Mouse (Mus musculus) kidney, adult 2 months (tissue): ENCODE measurements around the gene Vdr. TPM values are rescaled to one million over a fixed set of nuclear protein-coding genes. Genes with fewer than 3 reads are reported as not detected.

Experiments used
- DNase-seq: peaks from one replicate; pipeline ENCODE4 v3.0.0; 2021
- H3K27ac ChIP-seq: fragments of 200-500 bp; 2 replicates; pipeline ENCODE4 v1.5.1; 2012; ENCODE audit warnings: low read depth, low read length, control low read depth, inconsistent platforms; ENCODE audit not compliant: insufficient read depth
- H3K27me3 ChIP-seq: fragments of 200-500 bp; replicated peaks from 2 replicates; pipeline ENCODE4 v1.6.1; 2012; ENCODE audit warnings: mild to moderate bottlenecking, moderate library complexity, low read length, inconsistent platforms; ENCODE audit not compliant: control insufficient read depth, insufficient read depth
- H3K36me3 ChIP-seq: fragments of 200-500 bp; 2 replicates; pipeline ENCODE4 v1.6.1; 2012; ENCODE audit warnings: mild to moderate bottlenecking, moderate library complexity, low read length, inconsistent platforms; ENCODE audit not compliant: control insufficient read depth, insufficient read depth
- H3K4me1 ChIP-seq: fragments of 200-500 bp; 2 replicates; pipeline ENCODE4 v1.6.1; 2011; ENCODE audit warnings: low read length; ENCODE audit not compliant: control insufficient read depth, insufficient read depth
- H3K4me3 ChIP-seq: fragments of 200-500 bp; 2 replicates; pipeline ENCODE4 v1.5.1; 2011; ENCODE audit warnings: mild to moderate bottlenecking, low read depth, low read length, control low read depth; ENCODE audit not compliant: insufficient read depth
- CTCF ChIP-seq: fragments of 200-500 bp; conservative IDR thresholded peaks from 2 replicates; pipeline ENCODE4 v1.5.1; 2011; ENCODE audit warnings: low read depth, mild to moderate bottlenecking, control low read depth, low read length, moderate library complexity, mixed read lengths; ENCODE audit not compliant: insufficient read depth, insufficient read length
- POLR2A ChIP-seq: fragments of 200-500 bp; IDR thresholded peaks from one replicate; pipeline ENCODE4 v1.6.1; 2011; ENCODE audit warnings: low read depth, low read length, control low read depth
- WGBS: fragments of 180-500 bp; shearing (Covaris S2); methylation state at CpG from one replicate; pipeline ENCODE4 v1.1.7; 2018; 5-methylcytosine and 5-hydroxymethylcytosine counted together
- polyA plus RNA-seq: library from polyadenylated mRNA; depleted of rRNA; stranded (reverse); fragments of >200 nt; gene quantifications from 2 replicates; pipeline ENCODE4 v1.2.3, GENCODE M21; 2012

The Vdr gene
- polyA plus RNA-seq, 1 experiment, result 96.6 TPM

GRCm38 (mm10) chr15:97849116-97849911 lies 61.1 kb downstream of the Vdr start:
- peak overlapping the region; percentile 3 for H3K4me3 ChIP-seq
- WGBS, result 5% methylated on average over 19 of the region's 19 CpGs
- no peak for TF ChIP-seq POLR2A
- TF ChIP-seq CTCF, result peak; percentile 68

GRCm38 (mm10) chr15:97847866-97848265 lies 62.6 kb downstream of the Vdr start:
- no peak for DNase-seq
- H3K27ac ChIP-seq, result no peak overlapping the region
- TF ChIP-seq CTCF, result no peak
- no peak for TF ChIP-seq POLR2A
- H3K36me3 ChIP-seq, result no peaks in the 10 kb centered on the region
- H3K4me3 ChIP-seq, result no peak overlapping the region
- H3K4me1 ChIP-seq, result no peaks in the 10 kb centered on the region
- 100% methylated on average over 2 of the region's 2 CpGs for WGBS
- no peaks in the 10 kb centered on the region for H3K27me3 ChIP-seq

More at GRCm38 (mm10) chr15:97849116-97849911, 61.1 kb downstream of the Vdr start:
- no peaks in the 10 kb centered on the region for H3K27me3 ChIP-seq
- H3K36me3 ChIP-seq, result no peaks in the 10 kb centered on the region
- no peaks in the 10 kb centered on the region for H3K4me1 ChIP-seq
- peak; percentile 94 for DNase-seq
- H3K27ac ChIP-seq, result no peak overlapping the region

- Histone ChIP-seq H3K36me3 (no peaks in the 10 kb centered on the region), H3K27ac (no peak overlapping the region), H3K4me3 (no peak overlapping the region), H3K27me3 (no peaks in the 10 kb centered on the region), H3K4me1 (no peaks in the 10 kb centered on the region)
- WGBS, result 96% methylated on average over 4 of the region's 4 CpGs
- no peak for DNase-seq
- TF ChIP-seq POLR2A (no peak), CTCF (no peak)
These were observed 63.1 kb downstream of the Vdr start for GRCm38 (mm10) chr15:97847285-97847684.

- WGBS, result 95% methylated on average over 11 of the region's 11 CpGs
- no peak overlapping the region for H3K27ac ChIP-seq
- TF ChIP-seq CTCF (no peak), POLR2A (no peak)
These were observed 64.1 kb downstream of the Vdr start for GRCm38 (mm10) chr15:97846121-97846882.

GRCm38 (mm10) chr15:97844037-97845034 lies 66.1 kb downstream of the Vdr start, which contains the start of gene Hdac7:
Gene Hdac7 (minus strand): TSS chr15:97844502.
- Histone ChIP-seq H3K27me3 (no peaks in the 10 kb centered on the region), H3K27ac (no peak within 1 kb of the TSS), H3K4me3 (no peak within 1 kb of the TSS), H3K4me1 (peaks cover 10% of the 10 kb centered on the region), H3K36me3 (no peaks in the 10 kb centered on the region)
- WGBS, result 80% methylated on average over 19 of the region's 19 CpGs
- DNase-seq, result peak; percentile 64
- TF ChIP-seq CTCF, result no peak
- no peak for TF ChIP-seq POLR2A

More at GRCm38 (mm10) chr15:97846121-97846882, 64.1 kb downstream of the Vdr start:
- Histone ChIP-seq H3K27me3 (no peaks in the 10 kb centered on the region), H3K4me3 (no peak overlapping the region), H3K4me1 (no peaks in the 10 kb centered on the region), H3K36me3 (no peaks in the 10 kb centered on the region)
- DNase-seq, result no peak

GRCm38 (mm10) chr15:97843247-97843651 lies 67.2 kb downstream of the Vdr start:
- no peak for DNase-seq
- 85% methylated on average over 7 of the region's 7 CpGs for WGBS
- Histone ChIP-seq H3K4me1 (peaks cover 16% of the 10 kb centered on the region), H3K27me3 (no peaks in the 10 kb centered on the region), H3K27ac (no peak overlapping the region), H3K36me3 (no peaks in the 10 kb centered on the region), H3K4me3 (no peak overlapping the region)
- TF ChIP-seq POLR2A (no peak), CTCF (no peak)

GRCm38 (mm10) chr15:97842058-97842457 lies 68.4 kb downstream of the Vdr start:
- Histone ChIP-seq H3K27ac (no peak overlapping the region), H3K4me1 (peaks cover 24% of the 10 kb centered on the region), H3K4me3 (no peak overlapping the region), H3K27me3 (no peaks in the 10 kb centered on the region), H3K36me3 (no peaks in the 10 kb centered on the region)
- no peak for TF ChIP-seq CTCF
- no peak for TF ChIP-seq POLR2A
- WGBS, result 86% methylated on average over 6 of the region's 6 CpGs
- DNase-seq, result no peak
